Mouse (Mus musculus): ENCODE data around the gene Tstd1. TPM values are rescaled to one million over a fixed set of nuclear protein-coding genes. Genes with fewer than 3 reads are reported as not detected.

Gene Tstd1
- total and polyA plus RNA-seq, 2 experiments from 2014 or later = 3.9 TPM; not detected in 1

- Histone ChIP-seq H3K4me3 (ENCODE audit: low read depth, low read length) (no peak overlapping the region), H3K36me3 (ENCODE audit: insufficient read depth, low read length) (no peaks in the 10 kb centered on the region), H3K27ac (ENCODE audit: low read depth, low read length) (no peak overlapping the region), H3K9me3 (ENCODE audit: low read length) (no peaks in the 10 kb centered on the region), H3K4me1 (ENCODE audit: insufficient read depth, low read length) (no peaks in the 10 kb centered on the region), H3K27me3 (ENCODE audit: insufficient read depth, low read length) (peaks cover 20% of the 10 kb centered on the region), H3K9ac (replicated peaks; ENCODE audit: low read length, poor library complexity, severe bottlenecking) (no peak overlapping the region), H3K4me2 (ENCODE audit: low read depth, low read length, poor library complexity, severe bottlenecking) (no peak overlapping the region)
- no peak for ATAC-seq (ENCODE audit: low FRiP score)
- no peak for TF ChIP-seq CTCF (IDR thresholded peaks at IDR 0.05)
- WGBS = 36% methylated on average over 8 of the region's 8 CpGs
- DNase-seq (ENCODE audit: low spot score) = no peak
These were observed 23.7 kb downstream of the Tstd1 start for GRCm38 (mm10) chr1:171442413-171442760.

GRCm38 (mm10) chr1:171445050-171445449 lies 26.4 kb downstream of the Tstd1 start:
- H3K4me1 ChIP-seq (ENCODE audit: insufficient read depth, low read length) = no peaks in the 10 kb centered on the region
- TF ChIP-seq CTCF (IDR thresholded peaks at IDR 0.05) = no peak
- no peak overlapping the region for H3K4me3 ChIP-seq (ENCODE audit: low read depth, low read length)
- ATAC-seq (ENCODE audit: low FRiP score) (no peak), DNase-seq (ENCODE audit: low spot score) (no peak)
- H3K9me3 ChIP-seq (ENCODE audit: low read length) = no peaks in the 10 kb centered on the region
- H3K27me3 ChIP-seq (ENCODE audit: insufficient read depth, low read length) = no peaks in the 10 kb centered on the region
- no peak overlapping the region for H3K9ac ChIP-seq (replicated peaks; ENCODE audit: low read length, poor library complexity, severe bottlenecking)
- H3K4me2 ChIP-seq (ENCODE audit: low read depth, low read length, poor library complexity, severe bottlenecking) = no peak overlapping the region
- no peaks in the 10 kb centered on the region for H3K36me3 ChIP-seq (ENCODE audit: insufficient read depth, low read length)
- WGBS = 91% methylated on average over 5 of the region's 5 CpGs
- no peak overlapping the region for H3K27ac ChIP-seq (ENCODE audit: low read depth, low read length)

- no peaks in the 10 kb centered on the region for H3K27me3 ChIP-seq (ENCODE audit: insufficient read depth, low read length)
- DNase-seq (ENCODE audit: low spot score) (no peak), ATAC-seq (ENCODE audit: low FRiP score) (no peak)
- no peaks in the 10 kb centered on the region for H3K9me3 ChIP-seq (ENCODE audit: low read length)
- H3K27ac ChIP-seq (ENCODE audit: low read depth, low read length) = no peak overlapping the region
- no peak overlapping the region for H3K4me3 ChIP-seq (ENCODE audit: low read depth, low read length)
- no peaks in the 10 kb centered on the region for H3K4me1 ChIP-seq (ENCODE audit: insufficient read depth, low read length)
- no peaks in the 10 kb centered on the region for H3K36me3 ChIP-seq (ENCODE audit: insufficient read depth, low read length)
- no peak overlapping the region for H3K4me2 ChIP-seq (ENCODE audit: low read depth, low read length, poor library complexity, severe bottlenecking)
- WGBS = 83% methylated on average over 7 of the region's 7 CpGs
- no peak overlapping the region for H3K9ac ChIP-seq (replicated peaks; ENCODE audit: low read length, poor library complexity, severe bottlenecking)
- no peak for TF ChIP-seq CTCF (IDR thresholded peaks at IDR 0.05)
These were observed 28.2 kb downstream of the Tstd1 start for GRCm38 (mm10) chr1:171446854-171447253.

- ATAC-seq (ENCODE audit: low FRiP score) = no peak
- no peak for DNase-seq (ENCODE audit: low spot score)
- Histone ChIP-seq H3K9ac (replicated peaks; ENCODE audit: low read length, poor library complexity, severe bottlenecking) (no peak overlapping the region), H3K9me3 (ENCODE audit: low read length) (no peaks in the 10 kb centered on the region), H3K4me1 (ENCODE audit: insufficient read depth, low read length) (no peaks in the 10 kb centered on the region), H3K4me2 (ENCODE audit: low read depth, low read length, poor library complexity, severe bottlenecking) (no peak overlapping the region), H3K4me3 (ENCODE audit: low read depth, low read length) (no peak overlapping the region), H3K27me3 (ENCODE audit: insufficient read depth, low read length) (no peaks in the 10 kb centered on the region), H3K36me3 (ENCODE audit: insufficient read depth, low read length) (no peaks in the 10 kb centered on the region), H3K27ac (ENCODE audit: low read depth, low read length) (no peak overlapping the region)
- TF ChIP-seq CTCF (IDR thresholded peaks at IDR 0.05) = no peak
- WGBS = 78% methylated on average over 10 of the region's 10 CpGs
These were observed 29.0 kb downstream of the Tstd1 start for GRCm38 (mm10) chr1:171447692-171448091.

- 86% methylated on average over 11 of the region's 11 CpGs for WGBS
- no peak for TF ChIP-seq CTCF (IDR thresholded peaks at IDR 0.05)
- Histone ChIP-seq H3K4me1 (ENCODE audit: insufficient read depth, low read length) (no peaks in the 10 kb centered on the region), H3K36me3 (ENCODE audit: insufficient read depth, low read length) (no peaks in the 10 kb centered on the region), H3K4me3 (ENCODE audit: low read depth, low read length) (no peak overlapping the region), H3K27me3 (ENCODE audit: insufficient read depth, low read length) (no peaks in the 10 kb centered on the region), H3K27ac (ENCODE audit: low read depth, low read length) (no peak overlapping the region), H3K9ac (replicated peaks; ENCODE audit: low read length, poor library complexity, severe bottlenecking) (no peak overlapping the region), H3K9me3 (ENCODE audit: low read length) (no peaks in the 10 kb centered on the region), H3K4me2 (ENCODE audit: low read depth, low read length, poor library complexity, severe bottlenecking) (no peak overlapping the region)
- no peak for DNase-seq (ENCODE audit: low spot score)
- ATAC-seq (ENCODE audit: low FRiP score) = no peak
These were observed 31.4 kb downstream of the Tstd1 start for GRCm38 (mm10) chr1:171450062-171450461.

GRCm38 (mm10) chr1:171451001-171451400 lies 32.3 kb downstream of the Tstd1 start:
- H3K4me2 ChIP-seq (ENCODE audit: low read depth, low read length, poor library complexity, severe bottlenecking) = no peak overlapping the region
- no peaks in the 10 kb centered on the region for H3K9me3 ChIP-seq (ENCODE audit: low read length)
- no peak overlapping the region for H3K27ac ChIP-seq (ENCODE audit: low read depth, low read length)
- H3K4me3 ChIP-seq (ENCODE audit: low read depth, low read length) = no peak overlapping the region
- TF ChIP-seq CTCF (IDR thresholded peaks at IDR 0.05) = no peak
- H3K36me3 ChIP-seq (ENCODE audit: insufficient read depth, low read length) = no peaks in the 10 kb centered on the region
- no peaks in the 10 kb centered on the region for H3K27me3 ChIP-seq (ENCODE audit: insufficient read depth, low read length)
- H3K9ac ChIP-seq (replicated peaks; ENCODE audit: low read length, poor library complexity, severe bottlenecking) = no peak overlapping the region
- DNase-seq (ENCODE audit: low spot score) = no peak
- no peaks in the 10 kb centered on the region for H3K4me1 ChIP-seq (ENCODE audit: insufficient read depth, low read length)
- WGBS = 86% methylated on average over 10 of the region's 10 CpGs
- ATAC-seq (ENCODE audit: low FRiP score) = no peak

All from midbrain, postnatal 0 days (tissue).